In genomic region chr9:67875337-67875736, GRCm38 (mm10) we compare ENCODE assay signal across 8 mouse cellular contexts. TPM values are rescaled to one million over a fixed set of nuclear protein-coding genes. Genes with fewer than 3 reads are reported as not detected.
DNase-seq lines count a peak whose midpoint lies in the region; ATAC-seq lines count a peak whose summit lies in the region.

No protein-coding gene starts in this region.

- no peak overlapping the region for H3K9ac ChIP-seq in liver, embryonic 16.5 days (ENCODE audit: low read depth, low read length)

- no peak overlapping the region for H3K4me2 ChIP-seq in liver, embryonic 16.5 days (ENCODE audit: low read depth, low read length)

- peak; percentile 22; the same call in 1 of the 2 replicates for ATAC-seq in liver, embryonic 16.5 days (ENCODE audit: low read depth)

- H3K27me3 ChIP-seq in heart, embryonic 10.5 days (ENCODE audit: insufficient read depth, poor library complexity, severe bottlenecking) = no peaks in the 10 kb centered on the region
- no peaks in the 10 kb centered on the region for H3K27me3 ChIP-seq in liver, embryonic 16.5 days (ENCODE audit: control insufficient read depth, insufficient read depth, low read depth, low read length)

- no peaks in the 10 kb centered on the region for H3K9me3 ChIP-seq in heart, embryonic 10.5 days
- H3K9me3 ChIP-seq in liver, embryonic 16.5 days (replicated peaks; ENCODE audit: control insufficient read depth, low read length) = no peaks in the 10 kb centered on the region

- 41% methylated on average over 2 of the region's 2 CpGs for WGBS in heart, embryonic 10.5 days
- 42% methylated on average over 2 of the region's 2 CpGs for WGBS in liver, embryonic 16.5 days (ENCODE audit: insufficient replicate concordance)

- H3K4me3 ChIP-seq in heart, embryonic 10.5 days = no peak overlapping the region
- no peak overlapping the region for H3K4me3 ChIP-seq in liver, embryonic 16.5 days (ENCODE audit: low read depth, low read length)

- peaks cover 14% of the 10 kb centered on the region for H3K36me3 ChIP-seq in heart, embryonic 10.5 days
- 0 out of 2 replicates have a peak, but pooled peaks cover 3% of the 10 kb centered on the region for H3K36me3 ChIP-seq in liver, embryonic 16.5 days (ENCODE audit: control insufficient read depth, insufficient read depth)

- peak; percentile 15 for DNase-seq in gastrocnemius, postnatal 10 days
- DNase-seq in gastrocnemius, adult 8-10 months (ENCODE audit: low spot score in 2 of 2) = no peak
- DNase-seq in B cell, adult 2 months = peak; percentile 5 to 14
- peak; percentile 31 for DNase-seq in adrenal gland, postnatal 25 days
- no peak for DNase-seq in heart, embryonic 10.5 days (ENCODE audit: low spot score)
- DNase-seq in thymus, postnatal 36 days = peak; percentile 22 to 30
- no peak for DNase-seq in frontal cortex, postnatal 25 days (ENCODE audit: low spot score in 2 of 2)

- 0 out of 2 replicates have a peak overlapping the region, but pooled peaks have one; percentile 54 for H3K27ac ChIP-seq in heart, embryonic 10.5 days
- no peak overlapping the region; the same call in 1 of the 2 replicates for H3K27ac ChIP-seq in liver, embryonic 16.5 days (ENCODE audit: low read length)

- H3K4me1 ChIP-seq in heart, embryonic 10.5 days = no peaks in the 10 kb centered on the region
- H3K4me1 ChIP-seq in liver, embryonic 16.5 days (ENCODE audit: control insufficient read depth, low read depth, low read length) = peaks cover 35% of the 10 kb centered on the region

RNA-seq across cellular contexts. Expression of gene Vps13c, which starts 35.1 kb away (rescaled TPM):
- total RNA-seq in gastrocnemius, postnatal 10 days (2021) = 10 to 100 TPM; 26.0 to 26.5 TPM
- total RNA-seq in gastrocnemius, adult 8-10 months (2022) = 10 to 100 TPM; 25.9 to 34.4 (median 30.2) TPM
- total RNA-seq in adrenal gland, postnatal 25 days (2021) = 61.2 and 75.2 TPM in 2 replicates
- polyA plus RNA-seq in heart, embryonic 10.5 days (2016; fragmentation: Nextera tagmentation; extraction: Ambion mirVana) = 3.9 and 4.4 TPM in 2 replicates
- 4.4 and 4.7 TPM in 2 replicates for polyA plus RNA-seq in liver, embryonic 16.5 days (2015; fragmentation: Nextera tagmentation; extraction: Ambion mirVana)

RNA-seq across cellular contexts. Expression of gene C2cd4a, which starts 43.2 kb away (rescaled TPM):
- under 1 TPM; 0.16 to 0.18 TPM for total RNA-seq in gastrocnemius, postnatal 10 days (2021)
- not detected for total RNA-seq in gastrocnemius, adult 8-10 months (2022)
- total RNA-seq in adrenal gland, postnatal 25 days (2021) = not detected in 2 replicates
- 0.49 and 0.65 TPM in 2 replicates for polyA plus RNA-seq in heart, embryonic 10.5 days (2016; fragmentation: Nextera tagmentation; extraction: Ambion mirVana)
- 0.09 and 0.21 TPM in 2 replicates for polyA plus RNA-seq in liver, embryonic 16.5 days (2015; fragmentation: Nextera tagmentation; extraction: Ambion mirVana)

Comparison
In these comparisons a context has a peak if more than half of its experiments do, and no peak if none do; other contexts are left out.
1. DNase-seq: peak in gastrocnemius, postnatal 10 days (single experiment), B cell, adult 2 months (2 of 2), adrenal gland, postnatal 25 days (single experiment) and thymus, postnatal 36 days (2 of 2); none in gastrocnemius, adult 8-10 months (0 of 2), heart, embryonic 10.5 days (single experiment) and frontal cortex, postnatal 25 days (0 of 2).